Mouse (Mus musculus) intestine, embryonic 16.5 days (tissue): Measurements from ENCODE around the gene Dock7. TPM values are rescaled to one million over a fixed set of nuclear protein-coding genes. Genes with fewer than 3 reads are reported as not detected.
A peak's percentile ranks its signal among the peaks of the same experiment; 100 is the strongest.

ENCODE experiments used
- ATAC-seq: fragments of 200-750 bp; cut with Nextera tagmentation; 2 replicates; pipeline ENCODE4 v1.8.0; 2017; ENCODE audit warnings: moderate TSS enrichment, moderate library complexity
- H3K27ac ChIP-seq: fragments of 300-500 bp; sonication (generic); 2 replicates; pipeline ENCODE4 v1.5.1; 2014; ENCODE audit warnings: mild to moderate bottlenecking, low read length
- H3K27me3 ChIP-seq: fragments of 300-500 bp; sonication (generic); replicated peaks from 2 replicates; pipeline ENCODE4 v1.6.1; 2014; ENCODE audit warnings: low read length, control low read depth, mixed read lengths; ENCODE audit not compliant: control insufficient read depth, insufficient read depth
- H3K36me3 ChIP-seq: fragments of 300-500 bp; sonication (generic); 2 replicates; pipeline ENCODE4 v1.6.1; 2014; ENCODE audit warnings: low read length, control low read depth; ENCODE audit not compliant: control insufficient read depth, insufficient read depth
- H3K4me1 ChIP-seq: fragments of 300-500 bp; sonication (generic); 2 replicates; pipeline ENCODE4 v1.6.1; 2014; ENCODE audit warnings: low read length, control low read depth, mixed read lengths; ENCODE audit not compliant: control insufficient read depth, insufficient read depth
- H3K4me2 ChIP-seq: fragments of 300-500 bp; sonication (generic); 2 replicates; pipeline ENCODE4 v1.6.1; 2014; ENCODE audit warnings: low read depth, low read length, control low read depth
- H3K4me3 ChIP-seq: fragments of 300-500 bp; sonication (generic); 2 replicates; pipeline ENCODE4 v1.5.1; 2014; ENCODE audit warnings: mild to moderate bottlenecking, low read length
- H3K9ac ChIP-seq: fragments of 300-500 bp; sonication (generic); 2 replicates; pipeline ENCODE4 v1.6.1; 2014; ENCODE audit warnings: low read depth, low read length
- H3K9me3 ChIP-seq: fragments of 300-500 bp; sonication (generic); 2 replicates; pipeline ENCODE4 v1.6.1; 2016; ENCODE audit warnings: low read length, control low read depth; ENCODE audit not compliant: control insufficient read depth
- WGBS: fragments of 180-500 bp; shearing (Covaris S2); extraction: QIAGEN DNeasy Blood & Tissue Kit; methylation state at CpG from one replicate; pipeline ENCODE4 v1.1.7; 2014; 5-methylcytosine and 5-hydroxymethylcytosine counted together
- polyA plus RNA-seq: library from polyadenylated mRNA; unstranded; fragments of >200 nt; fragmentation: Nextera tagmentation; extraction: Ambion mirVana; gene quantifications from 2 replicates; pipeline ENCODE4 v1.2.1, GENCODE M21; 2015

Dock7 gene
- polyA plus RNA-seq, 1 experiment from 2014 or later = 32.8 TPM

GRCm38 (mm10) chr4:99048581-99048980 is 72.1 kb downstream of the Dock7 start:
- H3K27me3 ChIP-seq = no peaks in the 10 kb centered on the region
- no peaks in the 10 kb centered on the region for H3K9me3 ChIP-seq
- H3K4me1 ChIP-seq = no peaks in the 10 kb centered on the region
- H3K4me3 ChIP-seq = no peak overlapping the region
- peaks cover 1% of the 10 kb centered on the region; the same call in 1 of the 2 replicates for H3K36me3 ChIP-seq
- no peak for ATAC-seq
- no peak overlapping the region for H3K9ac ChIP-seq
- no peak overlapping the region for H3K27ac ChIP-seq
- WGBS = 89% methylated on average over 2 of the region's 2 CpGs
- no peak overlapping the region for H3K4me2 ChIP-seq

GRCm38 (mm10) chr4:99046471-99046870 is 74.2 kb downstream of the Dock7 start:
- Histone ChIP-seq H3K4me2 (no peak overlapping the region), H3K9me3 (no peaks in the 10 kb centered on the region), H3K36me3 (peaks cover 5% of the 10 kb centered on the region), H3K4me1 (no peaks in the 10 kb centered on the region), H3K4me3 (no peak overlapping the region), H3K27me3 (no peaks in the 10 kb centered on the region), H3K27ac (no peak overlapping the region), H3K9ac (no peak overlapping the region)
- no peak for ATAC-seq
- WGBS = 60% methylated on average over 3 of the region's 3 CpGs

- Histone ChIP-seq H3K4me2 (no peak overlapping the region), H3K27me3 (no peaks in the 10 kb centered on the region), H3K9me3 (no peaks in the 10 kb centered on the region), H3K27ac (no peak overlapping the region), H3K4me3 (no peak overlapping the region), H3K36me3 (peaks cover 5% of the 10 kb centered on the region), H3K9ac (no peak overlapping the region), H3K4me1 (no peaks in the 10 kb centered on the region)
- WGBS = 81% methylated on average over 3 of the region's 3 CpGs
- ATAC-seq = no peak
Measured at GRCm38 (mm10) chr4:99044854-99045253, 75.9 kb downstream of the Dock7 start.

- no peak for ATAC-seq
- Histone ChIP-seq H3K27ac (no peak overlapping the region), H3K4me1 (no peaks in the 10 kb centered on the region), H3K4me3 (no peak overlapping the region), H3K36me3 (no peaks in the 10 kb centered on the region), H3K9ac (no peak overlapping the region), H3K4me2 (no peak overlapping the region), H3K9me3 (no peaks in the 10 kb centered on the region), H3K27me3 (no peaks in the 10 kb centered on the region)
- WGBS = 79% methylated on average over 4 of the region's 4 CpGs
Measured at GRCm38 (mm10) chr4:99032921-99033320, 87.8 kb downstream of the Dock7 start.

- no peak within 1 kb of the TSS for H3K4me3 ChIP-seq
- 0 out of 2 replicates have a peak, but pooled peaks have one; percentile 44 for ATAC-seq
- no peak within 1 kb of the TSS for H3K9ac ChIP-seq
- H3K9me3 ChIP-seq = no peaks in the 10 kb centered on the region
- no peak within 1 kb of the TSS for H3K4me2 ChIP-seq
- no peaks in the 10 kb centered on the region for H3K4me1 ChIP-seq
- H3K27ac ChIP-seq = no peak within 1 kb of the TSS
- WGBS = 56% methylated on average over 2 of the region's 2 CpGs
- no peaks in the 10 kb centered on the region for H3K27me3 ChIP-seq
- no peaks in the 10 kb centered on the region for H3K36me3 ChIP-seq
Measured at GRCm38 (mm10) chr4:99030686-99031085, 90.0 kb downstream of the Dock7 start, which contains the start of gene Angptl3. Gene Angptl3 (plus strand): TSS chr4:99030954.

- Histone ChIP-seq H3K4me3 (no peak overlapping the region), H3K36me3 (no peaks in the 10 kb centered on the region), H3K27ac (no peak overlapping the region), H3K4me2 (no peak overlapping the region), H3K9me3 (no peaks in the 10 kb centered on the region), H3K27me3 (no peaks in the 10 kb centered on the region), H3K9ac (no peak overlapping the region), H3K4me1 (no peaks in the 10 kb centered on the region)
- 80% methylated on average over 5 of the region's 5 CpGs for WGBS
- ATAC-seq = no peak
Measured at GRCm38 (mm10) chr4:99028377-99028776, 92.3 kb downstream of the Dock7 start.

GRCm38 (mm10) chr4:99022221-99022620 is 98.5 kb downstream of the Dock7 start:
- H3K4me1 ChIP-seq = no peaks in the 10 kb centered on the region
- H3K9me3 ChIP-seq = no peaks in the 10 kb centered on the region
- H3K36me3 ChIP-seq = no peaks in the 10 kb centered on the region
- no peak overlapping the region for H3K4me2 ChIP-seq
- H3K4me3 ChIP-seq = no peak overlapping the region
- no peak overlapping the region for H3K27ac ChIP-seq
- WGBS = 95% methylated on average over 8 of the region's 8 CpGs
- ATAC-seq = no peak
- H3K27me3 ChIP-seq = no peaks in the 10 kb centered on the region
- H3K9ac ChIP-seq = no peak overlapping the region

- H3K9me3 ChIP-seq = no peaks in the 10 kb centered on the region
- no peaks in the 10 kb centered on the region for H3K4me1 ChIP-seq
- no peak overlapping the region for H3K4me3 ChIP-seq
- 92% methylated on average over 4 of the region's 4 CpGs for WGBS
- H3K27me3 ChIP-seq = no peaks in the 10 kb centered on the region
- H3K4me2 ChIP-seq = no peak overlapping the region
- H3K9ac ChIP-seq = no peak overlapping the region
- H3K27ac ChIP-seq = no peak overlapping the region
- no peak for ATAC-seq
- H3K36me3 ChIP-seq = no peaks in the 10 kb centered on the region; the same call in 1 of the 2 replicates
Measured at GRCm38 (mm10) chr4:99011039-99011438, 109.7 kb downstream of the Dock7 start.

- WGBS = 68% methylated on average over 2 of the region's 2 CpGs
- no peak overlapping the region for H3K27ac ChIP-seq
Measured at GRCm38 (mm10) chr4:99006319-99006718, 114.4 kb downstream of the Dock7 start.

GRCm38 (mm10) chr4:99005574-99005973 is 115.1 kb downstream of the Dock7 start:
- Histone ChIP-seq H3K4me1 (no peaks in the 10 kb centered on the region), H3K36me3 (no peaks in the 10 kb centered on the region), H3K4me3 (no peak overlapping the region), H3K9me3 (no peaks in the 10 kb centered on the region), H3K9ac (no peak overlapping the region), H3K4me2 (no peak overlapping the region), H3K27me3 (no peaks in the 10 kb centered on the region), H3K27ac (no peak overlapping the region)
- no peak for ATAC-seq
- 84% methylated on average over 2 of the region's 2 CpGs for WGBS

More at GRCm38 (mm10) chr4:99006319-99006718, 114.4 kb downstream of the Dock7 start:
- Histone ChIP-seq H3K9ac (no peak overlapping the region), H3K9me3 (no peaks in the 10 kb centered on the region), H3K4me3 (no peak overlapping the region), H3K36me3 (no peaks in the 10 kb centered on the region), H3K27me3 (no peaks in the 10 kb centered on the region), H3K4me1 (no peaks in the 10 kb centered on the region), H3K4me2 (no peak overlapping the region)
- no peak for ATAC-seq
